Mouse (Mus musculus) cerebellum, postnatal 10 days (tissue): ENCODE measurements around the gene Celf5.

Experiments
- DNase-seq, 2 experiments: peaks; one replicate each; pipeline ENCODE4 v3.0.0; 2021; ENCODE audit warnings: mixed read lengths in 2 of 2

The Celf5 gene

DNA sequence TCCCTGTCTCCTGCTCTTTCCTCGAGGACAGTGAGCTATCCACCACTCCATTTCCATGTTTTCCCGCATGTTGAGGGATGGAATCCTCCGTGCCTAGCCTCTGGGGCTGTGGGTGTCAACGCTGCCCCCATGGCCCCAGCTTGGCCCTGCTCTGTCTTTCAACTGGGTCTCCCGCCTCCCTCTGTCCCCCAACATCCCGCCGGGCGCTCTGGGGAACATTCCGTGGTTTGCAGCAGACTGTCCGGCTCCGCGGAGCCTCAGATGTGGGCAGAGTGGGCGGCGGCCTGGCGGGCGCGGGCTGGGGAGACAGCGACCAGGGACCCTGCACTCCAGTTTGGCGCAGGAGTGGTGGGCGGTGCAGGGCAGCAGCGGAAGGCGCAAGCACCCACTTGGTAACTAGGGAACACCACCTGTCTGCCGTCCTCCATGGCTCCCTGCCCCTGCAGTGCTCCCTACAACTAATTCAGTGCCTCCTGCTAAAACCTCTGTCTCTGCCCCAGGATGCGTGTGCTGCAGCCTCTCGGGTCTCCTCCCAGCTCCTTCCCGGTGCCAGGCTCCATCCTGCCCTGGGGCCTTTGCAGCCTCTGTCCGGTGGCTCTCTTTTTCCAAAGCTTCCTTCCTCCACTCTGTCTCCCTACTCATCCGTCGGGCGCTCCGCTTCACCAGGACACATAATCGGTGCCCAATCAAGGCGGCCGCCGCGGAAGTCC is 30.1 kb downstream of the Celf5 start:
- DNase-seq: peak in 1 of 2 experiments; percentile 10

DNA sequence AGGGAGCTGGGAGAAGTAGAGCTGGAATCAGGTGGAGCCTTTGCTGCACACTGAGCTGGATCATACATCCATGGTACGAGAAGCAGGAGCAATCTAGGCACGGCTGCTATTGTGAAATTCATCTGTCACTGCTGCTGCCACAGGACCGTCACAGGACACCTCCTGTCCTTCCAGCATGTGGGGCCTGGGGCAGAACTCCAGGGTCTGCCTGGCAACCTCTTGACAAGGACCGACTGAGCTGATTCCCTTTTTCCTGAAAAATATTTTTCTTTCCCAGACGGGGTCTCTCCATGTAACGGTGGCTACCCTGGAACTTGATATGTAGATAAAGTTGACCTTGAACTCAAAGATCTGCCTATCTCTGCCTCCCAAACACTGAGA is 31.2 kb downstream of the Celf5 start:
- DNase-seq: peak; percentile 3 to 17

- DNase-seq: peak; percentile 15
Measured at GRCm38 (mm10) chr10:81450641-81451364, 31.7 kb downstream of the Celf5 start.

DNA sequence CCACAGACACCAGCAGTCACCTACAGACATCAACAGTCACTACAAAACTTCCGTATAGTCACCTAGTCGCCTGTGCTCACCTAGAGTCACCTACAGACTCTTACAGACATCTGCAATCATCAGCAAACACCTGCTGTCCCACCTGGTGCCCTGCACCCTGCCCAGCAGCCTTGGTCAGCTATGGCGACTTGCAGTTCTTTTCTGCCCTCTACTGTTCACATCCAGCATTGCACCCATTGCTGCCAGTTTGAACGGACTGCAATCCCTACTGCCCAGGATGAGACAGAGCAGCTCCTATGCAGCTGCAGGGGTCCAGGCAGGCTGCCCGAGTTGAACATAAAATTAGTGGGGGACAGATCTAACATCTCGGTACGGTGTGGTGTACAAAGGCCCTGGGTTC is 32.4 kb downstream of the Celf5 start:
- peak; percentile 94 to 98 for DNase-seq

GRCm38 (mm10) chr10:81445516-81445915 is 37.0 kb downstream of the Celf5 start:
- DNase-seq: peak in 1 of 2 experiments; percentile 2

DNA sequence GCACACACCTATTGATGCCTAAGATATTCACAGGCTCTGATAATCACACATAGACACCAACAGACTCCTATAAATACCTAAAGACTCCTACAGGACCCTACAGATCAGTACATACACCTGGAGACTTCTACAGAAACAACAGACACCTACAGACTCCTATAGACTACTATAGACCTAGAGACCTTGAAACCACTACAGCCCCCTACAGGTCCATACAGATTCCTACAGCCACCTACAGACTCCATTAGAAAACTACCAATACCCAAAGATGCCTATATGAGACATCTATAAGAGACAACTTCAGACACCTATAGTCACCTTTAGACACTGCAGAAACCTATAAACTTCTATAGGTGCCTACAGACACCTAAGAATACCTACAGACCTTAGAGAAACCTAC is 41.5 kb downstream of the Celf5 start:
- peak in 1 of 2 experiments; percentile 10 for DNase-seq

DNA sequence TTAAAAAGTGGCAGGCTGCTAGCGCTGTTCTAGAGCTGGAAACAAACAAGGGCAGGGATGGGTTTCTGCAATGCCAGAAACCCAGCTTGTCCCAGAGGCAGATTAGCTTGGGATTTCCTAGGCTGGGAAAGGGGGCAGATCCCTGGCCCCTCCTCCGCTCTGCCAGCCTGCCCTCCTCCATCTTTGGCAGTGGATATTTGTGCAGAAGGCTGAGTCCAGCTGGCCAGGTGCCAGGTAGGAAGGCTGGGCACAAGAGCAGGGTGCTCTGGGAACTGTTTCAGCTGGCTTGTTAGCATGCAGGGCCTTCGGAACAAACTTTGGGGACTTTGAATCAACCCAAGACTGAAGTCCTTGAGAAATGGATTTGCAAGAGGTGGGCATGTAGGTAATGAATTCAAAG is 47.1 kb downstream of the Celf5 start:
- DNase-seq: peak; percentile 98

- peak; percentile 53 to 61 for DNase-seq
Measured at GRCm38 (mm10) chr10:81434361-81435263, 47.9 kb downstream of the Celf5 start.

DNA sequence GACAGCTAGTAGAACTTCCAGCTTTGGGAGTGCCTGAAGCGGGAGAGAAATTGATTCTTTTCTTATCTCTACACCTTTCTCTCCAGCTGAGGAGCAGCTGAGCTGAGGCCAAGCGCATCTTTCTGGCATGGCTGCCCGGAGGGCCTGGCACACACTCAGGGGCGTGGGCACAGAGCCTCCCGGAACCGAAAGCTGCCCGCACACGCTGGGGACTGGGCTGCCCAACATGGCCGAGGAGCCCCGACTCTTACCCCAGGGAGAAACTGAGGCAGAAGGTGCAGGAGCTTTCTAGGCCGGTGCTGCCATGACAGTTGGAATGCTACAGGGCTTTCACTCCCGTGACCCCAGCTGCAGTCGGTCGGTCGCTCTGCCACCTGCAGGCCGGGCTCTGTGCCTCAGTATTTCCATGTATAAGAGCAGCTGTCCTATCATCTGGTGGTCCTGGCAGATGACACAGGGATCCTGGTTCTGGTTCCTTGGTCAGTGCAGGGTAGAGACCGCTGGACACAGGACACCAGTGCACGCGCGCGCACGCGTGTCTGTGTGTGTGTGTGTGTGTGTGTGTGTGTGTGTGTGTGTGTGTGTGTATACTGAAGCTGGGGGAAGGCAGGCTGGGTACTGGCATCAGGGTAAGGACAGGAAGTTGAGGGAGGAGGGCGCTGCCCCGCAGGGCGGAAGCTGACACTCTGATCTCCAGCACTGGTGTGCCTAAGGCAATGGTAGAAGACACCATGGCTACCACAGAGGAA is 48.8 kb downstream of the Celf5 start:
- DNase-seq: peak; percentile 77 to 78

DNA sequence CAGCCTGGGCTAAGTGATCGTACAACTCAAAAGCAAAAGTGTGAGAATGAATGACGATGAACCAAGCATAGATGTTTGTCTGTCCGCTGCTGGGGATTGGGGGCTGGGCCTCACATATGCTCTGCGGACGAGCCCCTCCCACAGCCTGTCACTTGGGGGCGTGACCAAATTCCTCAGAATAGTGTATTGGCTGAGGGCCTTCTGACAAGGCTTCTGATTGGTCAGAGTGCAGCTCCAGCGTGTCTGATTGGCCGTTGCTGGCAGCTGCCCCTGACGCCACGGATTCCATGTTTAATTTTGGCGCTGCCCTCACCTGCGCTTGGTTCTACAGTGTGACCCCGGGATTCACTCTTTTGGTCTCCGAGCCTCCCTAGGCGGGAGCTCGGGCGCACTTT is 49.6 kb downstream of the Celf5 start:
- peak; percentile 97 for DNase-seq

- DNase-seq: no peak
Measured at GRCm38 (mm10) chr10:81432169-81432867, 50.2 kb downstream of the Celf5 start.

- DNase-seq: peak; percentile 78 to 81
Measured at GRCm38 (mm10) chr10:81431526-81432168, 50.9 kb downstream of the Celf5 start.

DNA sequence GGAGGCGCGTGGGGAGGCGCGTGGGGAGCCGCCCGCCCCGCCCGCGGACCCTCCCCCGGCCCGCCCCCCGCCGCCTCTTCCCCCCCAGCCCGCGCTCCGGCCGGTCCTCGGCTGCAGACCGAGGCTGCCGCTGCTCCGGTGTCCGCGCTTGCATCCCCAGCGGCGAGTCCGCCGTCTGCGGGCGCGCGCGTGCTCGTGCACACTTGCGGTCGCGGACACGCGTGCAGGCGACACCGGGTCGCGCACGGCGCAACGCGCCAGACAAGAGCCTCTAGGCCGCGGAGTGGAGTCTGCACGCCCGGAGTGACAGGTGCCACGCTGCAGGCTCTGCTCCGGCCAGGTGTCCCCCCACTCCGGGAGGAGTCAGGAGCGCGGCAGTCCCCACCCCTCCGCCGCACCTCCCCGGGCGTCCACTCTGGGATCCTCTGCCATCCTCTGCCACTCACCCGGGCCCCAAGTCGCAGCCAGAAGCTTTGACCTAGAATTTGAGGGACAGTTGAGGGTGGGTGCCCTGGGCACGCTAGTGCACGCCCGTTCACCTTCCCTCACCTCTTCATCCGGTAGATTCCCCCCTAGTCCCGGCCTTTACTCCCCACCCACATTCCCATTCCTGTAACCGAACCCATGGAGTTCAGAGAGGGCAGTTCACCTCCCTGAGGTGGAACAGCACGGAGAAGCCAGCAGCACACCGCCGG is 51.5 kb downstream of the Celf5 start:
- peak; percentile 91 for DNase-seq

GRCm38 (mm10) chr10:81430141-81430830 is 52.2 kb downstream of the Celf5 start:
- DNase-seq: peak; percentile 92 to 94

DNA sequence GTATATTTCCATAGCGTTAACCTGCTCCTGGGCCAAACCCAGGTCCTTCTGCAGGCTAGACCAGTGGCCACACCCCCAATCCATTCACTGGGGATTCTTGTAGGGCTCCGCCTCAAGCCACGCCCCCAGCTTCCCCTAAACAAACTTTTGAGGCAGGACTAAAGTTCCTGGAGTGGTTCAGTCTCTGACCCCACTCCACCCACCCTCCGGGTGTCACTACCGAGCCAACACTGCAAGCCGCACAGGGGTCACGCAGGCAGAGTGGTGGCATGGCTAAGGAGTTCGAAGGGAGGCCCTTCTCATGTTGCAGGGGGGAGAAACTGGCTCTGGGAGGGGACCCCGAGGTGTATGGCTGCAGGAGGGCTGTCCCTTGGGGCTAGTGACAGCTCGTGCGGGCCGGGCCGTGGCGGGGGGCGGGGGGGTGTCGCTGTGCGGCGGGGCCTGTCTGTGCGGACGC is 52.9 kb downstream of the Celf5 start:
- DNase-seq: peak; percentile 74 to 81

- peak in 1 of 2 experiments; percentile 20 for DNase-seq
Measured at GRCm38 (mm10) chr10:81429092-81429491, 53.4 kb downstream of the Celf5 start.

GRCm38 (mm10) chr10:81428507-81428870 is 54.0 kb downstream of the Celf5 start:
- peak in 1 of 2 experiments; percentile 15 for DNase-seq

DNA sequence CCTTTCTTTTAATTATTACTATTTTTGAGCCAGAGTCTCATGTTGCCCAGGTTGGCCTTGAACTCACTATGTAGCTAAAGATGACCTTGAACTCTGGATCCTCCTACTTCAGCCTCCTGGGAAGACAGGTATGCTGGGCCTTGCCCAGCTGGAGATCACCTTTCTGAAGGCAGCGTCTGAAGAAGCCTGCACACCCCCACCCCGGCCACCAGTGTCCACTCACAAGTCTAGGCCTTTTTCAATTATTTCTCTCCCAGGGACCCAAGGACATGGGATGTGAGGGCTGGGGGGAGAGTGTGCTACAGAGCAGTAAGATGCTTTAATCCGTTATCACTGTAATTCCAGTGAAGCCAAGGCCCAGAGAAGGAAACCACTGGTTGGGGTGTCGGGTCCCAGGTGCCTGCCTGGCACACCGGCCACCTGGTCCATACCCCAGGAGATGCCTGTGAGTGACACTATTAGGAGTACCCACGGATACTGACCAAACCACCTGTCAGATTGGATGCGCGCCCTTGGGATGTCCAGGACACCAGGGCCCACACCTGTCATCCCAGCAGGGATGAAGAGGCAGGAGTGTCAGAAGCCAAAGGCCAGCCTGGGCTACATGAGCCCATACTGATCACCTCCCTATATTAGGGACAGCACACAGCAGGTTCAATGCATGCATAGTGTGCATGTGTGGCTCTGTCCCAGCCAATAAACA is 54.6 kb downstream of the Celf5 start:
- peak; percentile 62 to 70 for DNase-seq

DNA sequence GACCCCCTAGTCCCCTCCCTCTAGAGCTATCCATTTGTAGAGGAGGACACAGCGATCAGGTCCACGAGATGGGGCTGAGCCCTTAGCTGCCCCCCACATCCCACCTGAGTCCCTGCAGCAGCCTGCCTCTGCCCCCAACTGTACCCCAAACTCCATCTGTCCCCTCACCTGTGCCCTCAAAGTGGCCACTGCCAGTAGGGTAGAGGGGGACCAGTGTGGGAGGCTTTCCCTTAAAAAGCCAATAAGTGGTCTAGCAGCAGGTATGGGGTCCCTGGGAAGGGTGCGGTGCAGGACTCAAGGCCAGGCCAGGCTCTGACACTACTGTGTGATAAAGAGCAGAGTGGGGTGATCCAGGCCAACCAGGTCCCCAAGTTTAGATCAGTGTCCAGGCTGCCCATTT is 55.2 kb downstream of the Celf5 start:
- no peak for DNase-seq
